Mouse (Mus musculus) embryo, embryonic 9.5 days (tissue): ENCODE results near the gene Ttn.

Source experiments
- DNase-seq: peaks from one replicate; pipeline ENCODE4 v3.0.0-alpha.2; 2017; ENCODE audit errors: extremely low spot score

Gene Ttn

GRCm38 (mm10) chr2:76714984-76715383 lies 267.4 kb downstream of the Ttn start:
- no peak for DNase-seq

- DNase-seq, result no peak
Observed at GRCm38 (mm10) chr2:76708512-76708911, 273.8 kb downstream of the Ttn start.

GRCm38 (mm10) chr2:76705655-76706054 lies 276.7 kb downstream of the Ttn start:
- no peak for DNase-seq

GRCm38 (mm10) chr2:76702751-76703150 lies 279.6 kb downstream of the Ttn start:
- no peak for DNase-seq

GRCm38 (mm10) chr2:76702188-76702587 lies 280.2 kb downstream of the Ttn start:
- DNase-seq, result no peak

- no peak for DNase-seq
Observed at GRCm38 (mm10) chr2:76695290-76695689, 287.1 kb downstream of the Ttn start.

GRCm38 (mm10) chr2:76693765-76694164 lies 288.6 kb downstream of the Ttn start:
- no peak for DNase-seq

- DNase-seq, result no peak
Observed at GRCm38 (mm10) chr2:76690436-76691204, 291.7 kb downstream of the Ttn start.

- DNase-seq, result no peak
Observed at GRCm38 (mm10) chr2:76688162-76688561, 294.2 kb downstream of the Ttn start.

- no peak for DNase-seq
Observed at GRCm38 (mm10) chr2:76687608-76688007, 294.7 kb downstream of the Ttn start.

GRCm38 (mm10) chr2:76686986-76687385 lies 295.4 kb downstream of the Ttn start:
- no peak for DNase-seq

GRCm38 (mm10) chr2:76682301-76682700 lies 300.0 kb downstream of the Ttn start:
- no peak for DNase-seq

- DNase-seq, result no peak
Observed at GRCm38 (mm10) chr2:76676401-76677226, 305.7 kb downstream of the Ttn start.

- no peak for DNase-seq
Observed at GRCm38 (mm10) chr2:76675949-76676348, 306.4 kb downstream of the Ttn start.

- peak; percentile 68 for DNase-seq
Observed at GRCm38 (mm10) chr2:76675451-76675850, 306.9 kb downstream of the Ttn start.

GRCm38 (mm10) chr2:76674725-76675427 lies 307.5 kb downstream of the Ttn start, which contains the start of gene Plekha3:
Gene Plekha3 (plus strand): TSS chr2:76675281.
- peak; percentile 86 for DNase-seq

- peak; percentile 58 for DNase-seq
Observed at GRCm38 (mm10) chr2:76673472-76674081, 308.8 kb downstream of the Ttn start.

GRCm38 (mm10) chr2:76672966-76673392 lies 309.4 kb downstream of the Ttn start, which contains the start of gene Fkbp7:
Gene Fkbp7 (minus strand): TSS chr2:76673116.
- DNase-seq, result peak; percentile 95

- DNase-seq, result peak; percentile 12
Observed at GRCm38 (mm10) chr2:76672134-76672745, 310.1 kb downstream of the Ttn start.

GRCm38 (mm10) chr2:76671641-76672040 lies 310.7 kb downstream of the Ttn start:
- no peak for DNase-seq

GRCm38 (mm10) chr2:76667200-76667599 lies 315.1 kb downstream of the Ttn start:
- DNase-seq, result no peak
